Mouse (Mus musculus) C2C12 (cell line): ENCODE measurements around the gene Slc7a1. TPM values are rescaled to one million over a fixed set of nuclear protein-coding genes. Genes with fewer than 3 reads are reported as not detected.

ENCODE experiments used
- H3K27me3 ChIP-seq: one replicate; pipeline ENCODE4 v1.6.1; 2011; ENCODE audit not compliant: control insufficient read depth, insufficient read depth, insufficient read length
- H3K36me3 ChIP-seq: one replicate; pipeline ENCODE4 v1.6.1; 2011; ENCODE audit not compliant: control insufficient read depth, insufficient read depth
- H3K4me3 ChIP-seq: one replicate; pipeline ENCODE4 v1.5.1; 2011; ENCODE audit warnings: mild to moderate bottlenecking, control low read depth; ENCODE audit not compliant: poor library complexity, insufficient read depth, severe bottlenecking
- H3K79me2 ChIP-seq: one replicate; pipeline ENCODE4 v1.6.1; 2011; ENCODE audit not compliant: control insufficient read depth, insufficient read depth
- H3K79me3 ChIP-seq: one replicate; pipeline ENCODE4 v1.6.1; 2011; ENCODE audit warnings: low read depth, control low read depth
- H3ac ChIP-seq: one replicate; pipeline ENCODE3; 2011; ENCODE audit warnings: low read depth; ENCODE audit not compliant: control insufficient read depth, insufficient read length
- CEBPB ChIP-seq: IDR thresholded peaks from one replicate; pipeline ENCODE4 v1.6.1; 2011; ENCODE audit warnings: low read depth, mild to moderate bottlenecking, control low read depth, moderate library complexity
- CTCF ChIP-seq: IDR thresholded peaks from one replicate; pipeline ENCODE4 v1.5.1; 2011; ENCODE audit not compliant: control insufficient read depth, insufficient read depth, insufficient read length
- FOSL1 ChIP-seq: IDR thresholded peaks from one replicate; pipeline ENCODE4 v1.8.0; 2011; ENCODE audit warnings: mild to moderate bottlenecking, low read length; ENCODE audit not compliant: poor library complexity, insufficient read depth, severe bottlenecking
- MAX ChIP-seq: IDR thresholded peaks from one replicate; pipeline ENCODE4 v1.6.1; 2011; ENCODE audit warnings: mild to moderate bottlenecking, control low read depth
- MYOD1 ChIP-seq: IDR thresholded peaks from one replicate; pipeline ENCODE4 v1.6.1; 2011; ENCODE audit warnings: low read depth; ENCODE audit not compliant: control insufficient read depth, insufficient read length
- MYOG ChIP-seq: IDR thresholded peaks from one replicate; pipeline ENCODE4 v1.6.1; 2011; ENCODE audit not compliant: control insufficient read depth, insufficient read length; ENCODE audit errors: extremely low read depth
- USF1 ChIP-seq: IDR thresholded peaks from one replicate; pipeline ENCODE4 v1.6.1; 2011; ENCODE audit warnings: low read depth, mild to moderate bottlenecking, control low read depth, moderate library complexity
- polyA plus RNA-seq: library from polyadenylated mRNA; unstranded; fragments of >200 nt; fragmentation: generic; extraction: Trizol; gene quantifications from one replicate; pipeline ENCODE4 v1.2.1, GENCODE M21; 2012; ENCODE audit warnings: missing spikeins

Gene Slc7a1
- polyA plus RNA-seq, 1 experiment: 34.6 TPM

DNA sequence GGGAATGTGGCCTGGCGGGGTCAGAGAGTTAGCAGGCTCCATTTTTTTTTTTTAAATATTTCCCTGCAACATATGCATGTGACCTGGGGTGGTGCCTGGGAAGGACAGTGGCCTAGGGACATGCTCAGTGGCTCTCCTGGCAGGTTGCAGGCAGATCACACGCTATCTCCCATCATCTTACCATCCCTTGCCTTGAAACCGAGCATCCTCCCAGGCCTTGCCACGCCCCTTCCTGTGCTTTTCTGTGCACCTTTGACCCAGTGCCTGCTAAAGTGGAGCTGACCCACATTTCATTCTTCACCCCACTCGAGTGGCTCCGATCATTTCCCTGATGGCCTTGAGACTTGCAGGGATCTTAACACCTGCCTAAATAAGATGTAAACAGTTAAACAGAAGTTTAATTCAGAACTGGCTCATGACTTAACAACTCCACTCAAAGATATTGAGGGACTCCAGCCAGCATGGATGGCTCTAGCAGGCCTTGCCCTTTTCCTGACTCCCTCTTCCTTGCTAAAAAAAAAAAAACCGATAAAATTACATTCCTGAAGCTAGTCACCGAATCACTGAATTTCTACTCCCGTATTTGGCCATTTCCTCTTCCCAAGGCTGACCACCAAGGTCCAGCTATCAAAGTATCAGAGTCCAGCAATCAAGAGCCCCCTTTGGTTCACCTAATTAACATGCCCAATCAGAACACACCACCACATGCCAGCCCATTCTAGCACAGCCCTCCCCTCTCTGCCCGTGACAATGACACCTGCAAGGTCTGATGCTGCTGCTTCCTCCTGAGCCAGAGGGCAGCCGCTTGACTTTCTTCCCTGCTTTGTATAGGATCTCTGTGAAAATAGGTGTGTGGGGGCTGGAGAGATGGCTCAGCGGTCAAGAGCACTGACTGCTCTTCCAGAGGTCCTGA lies 27.4 kb downstream of the Slc7a1 start:
- Histone ChIP-seq H3ac (no peak overlapping the region), H3K79me2 (peaks cover 100% of the 10 kb centered on the region), H3K4me3 (no peak overlapping the region), H3K79me3 (peaks cover 76% of the 10 kb centered on the region), H3K36me3 (peaks cover 25% of the 10 kb centered on the region), H3K27me3 (no peaks in the 10 kb centered on the region)
- TF ChIP-seq FOSL1 (no peak), MYOG (no peak), USF1 (no peak), MAX (no peak), CEBPB (no peak), CTCF (no peak)

DNA sequence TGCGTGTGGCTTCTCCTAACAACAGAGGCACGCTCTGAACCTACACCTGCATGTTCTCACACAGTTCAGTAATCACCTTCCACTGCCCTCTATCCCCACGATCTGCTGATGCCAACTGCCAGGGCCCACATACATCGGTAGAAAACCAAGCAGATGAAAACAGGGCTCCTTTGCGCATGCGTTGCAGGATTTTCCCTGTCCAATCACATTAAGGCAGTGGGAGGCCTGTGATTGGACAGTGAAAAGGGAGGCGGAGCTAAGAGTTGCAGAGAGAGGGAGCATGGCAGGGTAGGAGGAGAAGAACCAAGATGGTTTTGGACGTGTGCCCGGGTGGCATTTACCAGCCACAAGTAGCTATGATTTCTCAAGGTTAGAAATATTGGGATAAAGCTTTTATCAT lies 28.3 kb downstream of the Slc7a1 start:
- peaks cover 78% of the 10 kb centered on the region for H3K79me3 ChIP-seq
- H3K4me3 ChIP-seq: no peak overlapping the region
- TF ChIP-seq USF1 (no peak), CTCF (no peak), MYOD1 (no peak), FOSL1 (no peak), MYOG (no peak), MAX (no peak), CEBPB (no peak)
- peaks cover 26% of the 10 kb centered on the region for H3K36me3 ChIP-seq
- H3K27me3 ChIP-seq: no peaks in the 10 kb centered on the region
- H3ac ChIP-seq: no peak overlapping the region
- peaks cover 100% of the 10 kb centered on the region for H3K79me2 ChIP-seq

DNA sequence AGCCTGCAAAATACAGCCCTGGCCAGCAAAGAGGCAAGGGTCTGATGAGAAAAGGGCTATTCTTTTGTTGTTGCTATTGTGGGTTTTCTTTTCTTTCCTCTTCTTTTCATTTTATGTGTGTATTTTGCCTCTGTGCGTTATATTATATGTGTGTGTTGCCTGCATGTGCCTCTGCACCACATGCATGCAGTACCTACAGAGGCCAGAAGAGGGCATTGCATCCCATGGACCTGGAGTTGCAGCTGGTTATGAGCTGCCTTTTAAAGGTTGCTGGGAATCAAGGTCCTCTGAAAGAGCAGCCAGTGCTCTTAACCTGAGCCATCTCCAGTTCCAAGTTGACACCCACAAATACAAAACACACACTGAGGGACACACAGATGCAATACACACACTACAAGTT lies 29.1 kb downstream of the Slc7a1 start:
- Histone ChIP-seq H3K4me3 (no peak overlapping the region), H3ac (no peak overlapping the region), H3K36me3 (peaks cover 23% of the 10 kb centered on the region), H3K79me2 (peaks cover 100% of the 10 kb centered on the region), H3K79me3 (peaks cover 75% of the 10 kb centered on the region), H3K27me3 (no peaks in the 10 kb centered on the region)
- TF ChIP-seq CEBPB (no peak), USF1 (no peak), MYOD1 (no peak), FOSL1 (no peak), CTCF (no peak), MYOG (no peak), MAX (no peak)

GRCm38 (mm10) chr5:148369178-148369577 lies 30.5 kb downstream of the Slc7a1 start:
- H3K27me3 ChIP-seq: no peaks in the 10 kb centered on the region
- H3K79me2 ChIP-seq: peaks cover 100% of the 10 kb centered on the region
- H3K4me3 ChIP-seq: no peak overlapping the region
- TF ChIP-seq MYOG: no peak
- TF ChIP-seq USF1: no peak
- no peak for TF ChIP-seq CTCF
- no peak for TF ChIP-seq CEBPB
- TF ChIP-seq FOSL1: no peak
- no peak for TF ChIP-seq MYOD1
- TF ChIP-seq MAX: no peak
- H3K36me3 ChIP-seq: peaks cover 28% of the 10 kb centered on the region
- H3K79me3 ChIP-seq: peaks cover 67% of the 10 kb centered on the region
- H3ac ChIP-seq: no peak overlapping the region

- no peak overlapping the region for H3ac ChIP-seq
- H3K79me2 ChIP-seq: peaks cover 100% of the 10 kb centered on the region
- no peak overlapping the region for H3K4me3 ChIP-seq
- peaks cover 57% of the 10 kb centered on the region for H3K79me3 ChIP-seq
- no peak for TF ChIP-seq MYOD1
- TF ChIP-seq CTCF: no peak
- TF ChIP-seq MYOG: no peak
- H3K36me3 ChIP-seq: peaks cover 40% of the 10 kb centered on the region
- no peaks in the 10 kb centered on the region for H3K27me3 ChIP-seq
Observed at GRCm38 (mm10) chr5:148367816-148368215, 31.9 kb downstream of the Slc7a1 start.

DNA sequence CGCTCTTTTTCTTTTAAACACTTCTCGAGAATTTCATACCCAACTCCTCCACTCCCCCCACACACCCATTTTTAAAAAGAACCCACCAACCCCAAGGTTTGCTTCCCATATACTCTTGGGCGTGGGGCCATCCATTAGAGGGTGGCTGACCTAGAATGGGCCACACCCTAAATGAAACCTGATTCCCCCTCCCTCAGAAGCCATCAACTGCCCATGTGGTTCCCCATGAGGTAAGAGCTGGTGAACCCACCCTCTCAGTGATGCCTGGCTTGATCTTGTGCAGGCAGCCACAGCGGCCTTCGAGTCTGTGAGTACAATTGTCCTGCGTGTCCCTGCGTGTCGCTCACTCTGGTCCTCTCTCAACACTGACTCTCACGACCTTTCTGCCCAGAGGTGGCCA lies 33.2 kb downstream of the Slc7a1 start:
- H3K4me3 ChIP-seq: no peak overlapping the region
- H3K79me2 ChIP-seq: peaks cover 94% of the 10 kb centered on the region
- no peak overlapping the region for H3ac ChIP-seq
- peaks cover 40% of the 10 kb centered on the region for H3K36me3 ChIP-seq
- H3K27me3 ChIP-seq: no peaks in the 10 kb centered on the region
- peaks cover 51% of the 10 kb centered on the region for H3K79me3 ChIP-seq
- TF ChIP-seq USF1: no peak
